In genomic region chr2:57256459-57256858, GRCm38 (mm10) we compare ENCODE assay signal across 11 mouse cellular contexts. TPM values are rescaled to one million over a fixed set of nuclear protein-coding genes. Genes with fewer than 3 reads are reported as not detected.
DNase-seq lines count a peak whose midpoint lies in the region; ATAC-seq lines count a peak whose summit lies in the region.
"Had no signal": no experiment of that assay in that cellular context is flagged by ENCODE, and none has a peak within 500 bp of the region (broad histone marks: within the 10 kb centered on the region; RNA-seq: fewer than 3 reads in every experiment).

No protein-coding gene starts in this region.

- no peak overlapping the region for H3K4me3 ChIP-seq in hindbrain, embryonic 16.5 days (ENCODE audit: low read length)
- H3K4me3 ChIP-seq in hindbrain, embryonic 12.5 days = no peak overlapping the region
- no peak overlapping the region for H3K4me3 ChIP-seq in forebrain, embryonic 13.5 days
- H3K4me3 ChIP-seq: heart, adult 2 months had no signal

- no peak overlapping the region for H3K9ac ChIP-seq in hindbrain, embryonic 16.5 days (ENCODE audit: low read depth, low read length)
- H3K9ac ChIP-seq in hindbrain, embryonic 12.5 days = no peak overlapping the region
- no peak overlapping the region for H3K9ac ChIP-seq in forebrain, embryonic 13.5 days

- no peak overlapping the region for H3K4me2 ChIP-seq in hindbrain, embryonic 16.5 days (ENCODE audit: low read length)
- H3K4me2 ChIP-seq in hindbrain, embryonic 12.5 days (replicated peaks) = no peak overlapping the region
- no peak overlapping the region for H3K4me2 ChIP-seq in forebrain, embryonic 13.5 days
- H3K4me2 ChIP-seq: liver, embryonic 11.5 days had no signal

- peak; percentile 14 for DNase-seq in thymus, postnatal 4 days
- no peak for DNase-seq in thymus, adult 18-20 months
- peak; percentile 60 for DNase-seq in cerebellum, adult 11-12 months
- DNase-seq in skeletal muscle tissue, adult 2 months (ENCODE audit: low read depth, low spot score) = peak; percentile 81
- DNase-seq: kidney, adult 2 months had no signal

- H3K36me3 ChIP-seq in hindbrain, embryonic 16.5 days (ENCODE audit: control insufficient read depth, insufficient read depth, low read length) = no peaks in the 10 kb centered on the region
- no peaks in the 10 kb centered on the region for H3K36me3 ChIP-seq in hindbrain, embryonic 12.5 days
- H3K36me3 ChIP-seq in forebrain, embryonic 13.5 days (ENCODE audit: poor library complexity, severe bottlenecking) = no peaks in the 10 kb centered on the region

- H3K27me3 ChIP-seq in hindbrain, embryonic 16.5 days (replicated peaks; ENCODE audit: control insufficient read depth, insufficient read depth, low read length) = no peaks in the 10 kb centered on the region
- H3K27me3 ChIP-seq in hindbrain, embryonic 12.5 days = no peaks in the 10 kb centered on the region
- H3K27me3 ChIP-seq in forebrain, embryonic 13.5 days = no peaks in the 10 kb centered on the region

- no peaks in the 10 kb centered on the region for H3K4me1 ChIP-seq in hindbrain, embryonic 16.5 days (ENCODE audit: control insufficient read depth, insufficient read depth, low read depth, low read length)
- peaks cover 9% of the 10 kb centered on the region; the same call in 1 of the 2 replicates for H3K4me1 ChIP-seq in hindbrain, embryonic 12.5 days
- H3K4me1 ChIP-seq in forebrain, embryonic 13.5 days = peaks cover 13% of the 10 kb centered on the region

- H3K27ac ChIP-seq in hindbrain, embryonic 16.5 days (ENCODE audit: low read depth, low read length) = no peak overlapping the region
- no peak overlapping the region for H3K27ac ChIP-seq in hindbrain, embryonic 12.5 days
- H3K27ac ChIP-seq in forebrain, embryonic 13.5 days = no peak overlapping the region
- H3K27ac ChIP-seq: heart, adult 2 months had no signal

- ATAC-seq in hindbrain, embryonic 16.5 days = peak; percentile 77
- ATAC-seq in hindbrain, embryonic 12.5 days (ENCODE audit: low FRiP score) = no peak
- no peak for ATAC-seq in erythroid progenitor cell, adult 5-6 weeks (replicated peaks; ENCODE audit: low FRiP score, poor library complexity, severe bottlenecking)
- no peak; the same call in 1 of the 2 replicates for ATAC-seq in forebrain, embryonic 13.5 days

- 17% methylated on average over 6 of the region's 6 CpGs for WGBS in hindbrain, embryonic 16.5 days
- WGBS in hindbrain, embryonic 12.5 days = 10% methylated on average over 6 of the region's 6 CpGs
- 22% methylated on average over 6 of the region's 6 CpGs for WGBS in forebrain, embryonic 13.5 days

- H3K9me3 ChIP-seq in hindbrain, embryonic 16.5 days (ENCODE audit: control insufficient read depth, low read length) = no peaks in the 10 kb centered on the region
- H3K9me3 ChIP-seq in hindbrain, embryonic 12.5 days (replicated peaks) = no peaks in the 10 kb centered on the region
- no peaks in the 10 kb centered on the region for H3K9me3 ChIP-seq in forebrain, embryonic 13.5 days (replicated peaks)

RNA-seq across cellular contexts. Expression of gene Gpd2, which starts 19.0 kb away (rescaled TPM):
- 31.4 and 31.6 TPM in 2 replicates for polyA plus RNA-seq in hindbrain, embryonic 16.5 days (2015; fragmentation: Nextera tagmentation; extraction: Ambion mirVana)
- 17.4 and 18.9 TPM in 2 replicates for polyA plus RNA-seq in hindbrain, embryonic 12.5 days (2016; fragmentation: Nextera tagmentation; extraction: Ambion mirVana)
- 5.8 and 5.9 TPM in 2 replicates for total RNA-seq in erythroid progenitor cell, adult 5-6 weeks (2015; ENCODE audit: low replicate concordance)
- total RNA-seq in erythroid progenitor cell, adult 5-6 weeks (2017; ENCODE audit: low replicate concordance) = 3.2 and 8.9 TPM in 2 replicates
- polyA plus RNA-seq in forebrain, embryonic 13.5 days (2015; fragmentation: Nextera tagmentation; extraction: Ambion mirVana) = 20.3 and 22.1 TPM in 2 replicates

Comparison
In these comparisons a context has a peak if more than half of its experiments do, and no peak if none do; other contexts are left out.
1. DNase-seq: peak in thymus, postnatal 4 days (single experiment), cerebellum, adult 11-12 months (single experiment) and skeletal muscle tissue, adult 2 months (single experiment); none in thymus, adult 18-20 months (0 of 2).